Mouse (Mus musculus): Measurements from ENCODE around the gene Pla2g4e. TPM values are rescaled to one million over a fixed set of nuclear protein-coding genes. Genes with fewer than 3 reads are reported as not detected.

The Pla2g4e gene
- polyA plus RNA-seq, 1 experiment from 2014 or later, result 0.21 TPM

DNA sequence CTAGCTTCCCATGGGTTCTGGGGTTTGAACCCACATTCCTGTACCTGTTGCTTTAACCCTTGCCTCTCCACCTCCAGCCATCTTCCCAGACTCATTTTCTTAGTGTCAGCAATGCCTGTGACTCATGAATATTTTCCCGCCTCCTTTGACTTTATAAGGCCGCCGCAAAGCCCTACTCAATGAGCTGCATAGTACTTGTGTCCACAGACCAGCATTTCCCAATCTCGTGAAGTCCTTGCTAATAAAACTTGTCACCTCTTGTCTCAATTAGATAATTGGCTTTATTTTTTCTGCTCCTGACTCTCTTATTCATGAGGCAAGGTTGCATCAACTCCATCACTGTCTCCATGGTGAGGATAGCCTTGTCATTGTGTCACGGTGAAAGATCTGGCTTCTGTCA lies 30.5 kb downstream of the Pla2g4e start:
- Histone ChIP-seq H3K27ac (no peak overlapping the region), H3K27me3 (ENCODE audit: insufficient read depth, poor library complexity, severe bottlenecking) (no peaks in the 10 kb centered on the region), H3K36me3 (no peaks in the 10 kb centered on the region), H3K4me3 (no peak overlapping the region), H3K4me1 (replicated peaks) (no peaks in the 10 kb centered on the region), H3K9me3 (no peaks in the 10 kb centered on the region)
- 90% methylated on average over 5 of the region's 5 CpGs for WGBS
- DNase-seq (ENCODE audit: low spot score), result no peak

GRCm38 (mm10) chr2:120211448-120211847 lies 33.7 kb downstream of the Pla2g4e start:
- H3K27me3 ChIP-seq (ENCODE audit: insufficient read depth, poor library complexity, severe bottlenecking), result no peaks in the 10 kb centered on the region
- no peak overlapping the region for H3K4me3 ChIP-seq
- H3K27ac ChIP-seq, result no peak overlapping the region
- DNase-seq (ENCODE audit: low spot score), result no peak
- no peaks in the 10 kb centered on the region for H3K9me3 ChIP-seq
- no peaks in the 10 kb centered on the region for H3K36me3 ChIP-seq
- WGBS, result 66% methylated on average over 2 of the region's 2 CpGs
- no peaks in the 10 kb centered on the region for H3K4me1 ChIP-seq (replicated peaks)

DNA sequence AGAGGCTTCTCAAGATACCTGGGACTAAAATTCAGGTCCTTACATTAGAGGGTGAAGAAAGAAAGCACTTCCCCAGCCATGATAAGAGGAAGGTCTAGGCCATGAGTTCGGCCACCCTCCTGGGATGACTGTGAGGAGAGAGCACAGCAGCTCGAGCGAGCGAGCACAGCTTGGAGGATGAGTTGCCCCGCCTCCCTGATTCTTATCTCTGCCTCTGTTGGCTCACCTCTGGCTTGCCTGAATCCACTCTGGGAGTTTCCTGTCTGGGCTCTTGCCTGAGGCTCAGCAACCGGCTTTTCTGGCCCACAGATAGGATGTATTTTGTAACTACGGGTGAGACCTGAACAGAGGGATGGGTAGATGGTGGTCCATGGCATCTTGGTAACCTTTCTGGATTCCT lies 37.2 kb downstream of the Pla2g4e start:
- WGBS, result 59% methylated on average over 7 of the region's 7 CpGs
- no peaks in the 10 kb centered on the region for H3K27me3 ChIP-seq (ENCODE audit: insufficient read depth, poor library complexity, severe bottlenecking)
- no peak for DNase-seq (ENCODE audit: low spot score)
- no peak overlapping the region for H3K27ac ChIP-seq
- H3K4me3 ChIP-seq, result no peak overlapping the region
- H3K9me3 ChIP-seq, result no peaks in the 10 kb centered on the region
- H3K4me1 ChIP-seq (replicated peaks), result no peaks in the 10 kb centered on the region
- no peaks in the 10 kb centered on the region for H3K36me3 ChIP-seq

GRCm38 (mm10) chr2:120207028-120207427 lies 38.1 kb downstream of the Pla2g4e start:
- Histone ChIP-seq H3K9me3 (no peaks in the 10 kb centered on the region), H3K36me3 (no peaks in the 10 kb centered on the region), H3K4me3 (no peak overlapping the region), H3K27me3 (ENCODE audit: insufficient read depth, poor library complexity, severe bottlenecking) (no peaks in the 10 kb centered on the region), H3K27ac (no peak overlapping the region), H3K4me1 (replicated peaks) (no peaks in the 10 kb centered on the region)
- WGBS, result 83% methylated on average over 6 of the region's 6 CpGs
- no peak for DNase-seq (ENCODE audit: low spot score)

DNA sequence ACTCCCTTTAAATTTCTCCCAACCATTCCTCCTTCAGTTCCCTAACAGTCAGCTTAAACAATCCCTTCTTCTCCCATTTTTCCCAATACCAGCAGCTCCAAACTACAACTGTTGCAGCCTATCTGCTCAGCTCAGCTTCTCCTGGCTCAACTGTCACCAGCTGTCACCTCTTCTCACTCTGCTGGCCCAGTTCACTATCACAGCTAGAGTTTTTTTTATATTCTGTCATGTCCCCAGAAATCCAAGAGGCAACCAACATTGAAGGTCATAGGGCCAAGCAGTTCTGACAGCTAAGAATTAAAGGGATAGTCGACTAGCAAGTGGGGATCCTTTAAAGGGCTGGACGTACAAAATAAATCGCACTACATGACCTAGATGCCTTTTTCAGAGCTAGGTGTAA lies 41.4 kb downstream of the Pla2g4e start:
- no peak for DNase-seq (ENCODE audit: low spot score)
- no peaks in the 10 kb centered on the region for H3K4me1 ChIP-seq (replicated peaks)
- no peak overlapping the region for H3K4me3 ChIP-seq
- H3K36me3 ChIP-seq, result no peaks in the 10 kb centered on the region
- H3K27me3 ChIP-seq (ENCODE audit: insufficient read depth, poor library complexity, severe bottlenecking), result no peaks in the 10 kb centered on the region
- 64% methylated on average over 3 of the region's 3 CpGs for WGBS
- H3K27ac ChIP-seq, result no peak overlapping the region
- H3K9me3 ChIP-seq, result no peaks in the 10 kb centered on the region

DNA sequence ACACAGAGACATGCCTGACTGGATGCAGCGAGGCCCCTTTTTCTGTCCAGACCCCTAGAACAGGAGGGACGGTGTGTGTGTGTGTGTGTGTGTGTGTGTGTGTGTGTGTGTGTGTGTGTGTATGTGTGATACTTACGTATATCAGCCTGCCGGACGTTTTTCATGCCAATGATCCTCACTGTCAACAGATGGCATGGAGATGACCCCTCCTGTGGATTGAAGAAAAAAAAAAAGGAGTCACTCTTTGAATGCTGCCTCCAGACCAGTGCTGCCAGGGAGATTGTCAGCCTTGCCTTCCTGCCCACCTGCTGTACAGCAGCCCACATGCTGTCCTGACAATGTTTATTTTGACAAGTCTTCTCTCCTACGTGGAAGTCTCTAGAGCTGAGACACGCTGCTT lies 45.1 kb downstream of the Pla2g4e start:
- Histone ChIP-seq H3K9me3 (no peaks in the 10 kb centered on the region), H3K4me3 (no peak overlapping the region), H3K36me3 (no peaks in the 10 kb centered on the region), H3K4me1 (replicated peaks) (no peaks in the 10 kb centered on the region), H3K27ac (no peak overlapping the region), H3K27me3 (ENCODE audit: insufficient read depth, poor library complexity, severe bottlenecking) (no peaks in the 10 kb centered on the region)
- 71% methylated on average over 7 of the region's 7 CpGs for WGBS
- no peak for DNase-seq (ENCODE audit: low spot score)

GRCm38 (mm10) chr2:120188174-120188573 lies 57.0 kb downstream of the Pla2g4e start:
- Histone ChIP-seq H3K4me3 (no peak overlapping the region), H3K4me1 (replicated peaks) (no peaks in the 10 kb centered on the region), H3K36me3 (no peaks in the 10 kb centered on the region), H3K9me3 (no peaks in the 10 kb centered on the region), H3K27ac (no peak overlapping the region), H3K27me3 (ENCODE audit: insufficient read depth, poor library complexity, severe bottlenecking) (no peaks in the 10 kb centered on the region; the same call in 1 of the 2 replicates)
- no peak for DNase-seq (ENCODE audit: low spot score)
- 84% methylated on average over 4 of the region's 4 CpGs for WGBS

DNA sequence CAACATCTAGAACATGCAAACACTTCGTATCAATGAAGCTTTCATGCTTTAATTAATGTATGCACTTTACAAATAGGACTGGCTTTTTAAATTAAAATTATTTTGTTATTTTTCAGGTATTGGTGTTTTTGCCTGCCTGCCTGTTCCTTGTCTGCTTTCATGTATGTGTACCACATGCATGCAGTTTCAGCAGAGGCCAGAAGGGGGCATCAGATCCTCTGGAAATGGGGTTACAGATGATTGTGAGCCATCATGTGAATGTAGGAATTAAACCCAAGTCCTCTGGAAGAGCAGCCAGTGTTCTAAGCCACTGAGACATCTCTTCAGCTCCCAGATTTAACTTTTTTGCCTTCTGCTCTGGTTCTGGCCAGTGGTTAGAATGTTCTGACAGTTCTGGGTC lies 57.6 kb downstream of the Pla2g4e start:
- no peak for DNase-seq (ENCODE audit: low spot score)
- H3K4me1 ChIP-seq (replicated peaks), result no peaks in the 10 kb centered on the region

GRCm38 (mm10) chr2:120185527-120186276 lies 59.4 kb downstream of the Pla2g4e start:
- Histone ChIP-seq H3K4me3 (no peak overlapping the region), H3K9me3 (no peaks in the 10 kb centered on the region), H3K27ac (no peak overlapping the region), H3K27me3 (ENCODE audit: insufficient read depth, poor library complexity, severe bottlenecking) (no peaks in the 10 kb centered on the region; the same call in 1 of the 2 replicates), H3K4me1 (replicated peaks) (no peaks in the 10 kb centered on the region), H3K36me3 (no peaks in the 10 kb centered on the region)
- 82% methylated on average over 6 of the region's 6 CpGs for WGBS
- no peak for DNase-seq (ENCODE audit: low spot score)

More for the DNA sequence above, 57.6 kb downstream of the Pla2g4e start:
- 89% methylated on average over 1 of the region's 1 CpGs for WGBS
- Histone ChIP-seq H3K4me3 (no peak overlapping the region), H3K9me3 (no peaks in the 10 kb centered on the region), H3K27ac (no peak overlapping the region), H3K36me3 (no peaks in the 10 kb centered on the region), H3K27me3 (ENCODE audit: insufficient read depth, poor library complexity, severe bottlenecking) (no peaks in the 10 kb centered on the region; the same call in 1 of the 2 replicates)

GRCm38 (mm10) chr2:120178936-120179335 lies 66.2 kb downstream of the Pla2g4e start:
- no peak overlapping the region for H3K4me3 ChIP-seq
- H3K4me1 ChIP-seq (replicated peaks), result no peaks in the 10 kb centered on the region
- no peak for DNase-seq (ENCODE audit: low spot score)
- H3K9me3 ChIP-seq, result no peaks in the 10 kb centered on the region
- no peaks in the 10 kb centered on the region for H3K36me3 ChIP-seq
- no peaks in the 10 kb centered on the region; the same call in 1 of the 2 replicates for H3K27me3 ChIP-seq (ENCODE audit: insufficient read depth, poor library complexity, severe bottlenecking)
- H3K27ac ChIP-seq, result no peak overlapping the region

GRCm38 (mm10) chr2:120173718-120174117 lies 71.4 kb downstream of the Pla2g4e start:
- DNase-seq (ENCODE audit: low spot score), result peak; percentile 53
- Histone ChIP-seq H3K36me3 (no peaks in the 10 kb centered on the region), H3K4me3 (no peak overlapping the region), H3K27me3 (ENCODE audit: insufficient read depth, poor library complexity, severe bottlenecking) (no peaks in the 10 kb centered on the region), H3K4me1 (replicated peaks) (no peaks in the 10 kb centered on the region), H3K9me3 (no peaks in the 10 kb centered on the region), H3K27ac (no peak overlapping the region)
- 29% methylated on average over 10 of the region's 10 CpGs for WGBS

- 91% methylated on average over 7 of the region's 7 CpGs for WGBS
- no peaks in the 10 kb centered on the region for H3K36me3 ChIP-seq
- no peaks in the 10 kb centered on the region for H3K9me3 ChIP-seq
- H3K4me1 ChIP-seq (replicated peaks), result no peaks in the 10 kb centered on the region
- no peaks in the 10 kb centered on the region for H3K27me3 ChIP-seq (ENCODE audit: insufficient read depth, poor library complexity, severe bottlenecking)
- H3K27ac ChIP-seq, result no peak overlapping the region
- no peak for DNase-seq (ENCODE audit: low spot score)
- H3K4me3 ChIP-seq, result no peak overlapping the region
These were observed 73.8 kb downstream of the Pla2g4e start for GRCm38 (mm10) chr2:120171362-120171761.

GRCm38 (mm10) chr2:120170726-120171125 lies 74.4 kb downstream of the Pla2g4e start:
- H3K27me3 ChIP-seq (ENCODE audit: insufficient read depth, poor library complexity, severe bottlenecking), result no peaks in the 10 kb centered on the region

DNA sequence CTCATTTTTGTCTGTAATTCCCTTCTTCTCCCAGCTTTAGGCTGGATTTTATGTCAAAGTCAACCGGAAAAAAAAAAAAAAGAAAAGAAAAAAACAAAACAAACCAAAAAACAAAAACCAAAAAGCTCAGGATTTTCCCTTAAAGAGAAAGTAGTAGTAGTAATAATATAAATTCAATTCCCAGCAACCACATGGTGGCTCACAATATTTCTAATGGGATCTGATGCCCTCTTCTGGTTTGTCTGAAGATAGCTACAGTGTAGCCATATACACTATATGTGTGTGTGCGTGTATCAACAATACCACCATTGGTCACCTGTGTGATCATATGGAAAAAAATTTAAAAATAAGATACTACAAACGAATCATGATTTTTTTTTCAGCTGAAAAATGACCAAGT lies 75.8 kb downstream of the Pla2g4e start:
- H3K9me3 ChIP-seq, result no peaks in the 10 kb centered on the region
- 82% methylated on average over 3 of the region's 3 CpGs for WGBS
- H3K4me3 ChIP-seq, result no peak overlapping the region
- DNase-seq (ENCODE audit: low spot score), result no peak
- H3K36me3 ChIP-seq, result no peaks in the 10 kb centered on the region
- H3K27me3 ChIP-seq (ENCODE audit: insufficient read depth, poor library complexity, severe bottlenecking), result no peaks in the 10 kb centered on the region
- no peaks in the 10 kb centered on the region for H3K4me1 ChIP-seq (replicated peaks)
- H3K27ac ChIP-seq, result no peak overlapping the region

More at GRCm38 (mm10) chr2:120170726-120171125, 74.4 kb downstream of the Pla2g4e start:
- no peak for DNase-seq (ENCODE audit: low spot score)
- no peaks in the 10 kb centered on the region for H3K36me3 ChIP-seq
- WGBS, result 68% methylated on average over 1 of the region's 1 CpGs
- no peaks in the 10 kb centered on the region for H3K9me3 ChIP-seq
- no peak overlapping the region for H3K4me3 ChIP-seq
- H3K27ac ChIP-seq, result no peak overlapping the region
- H3K4me1 ChIP-seq (replicated peaks), result no peaks in the 10 kb centered on the region

Data from hindbrain, embryonic 10.5 days (tissue).